Mouse (Mus musculus): ENCODE measurements around the gene Usp19. TPM values are rescaled to one million over a fixed set of nuclear protein-coding genes. Genes with fewer than 3 reads are reported as not detected.

Gene Usp19
- total RNA-seq, 2 experiments from 2014 or later: 85.9 to 92.0 TPM

DNA sequence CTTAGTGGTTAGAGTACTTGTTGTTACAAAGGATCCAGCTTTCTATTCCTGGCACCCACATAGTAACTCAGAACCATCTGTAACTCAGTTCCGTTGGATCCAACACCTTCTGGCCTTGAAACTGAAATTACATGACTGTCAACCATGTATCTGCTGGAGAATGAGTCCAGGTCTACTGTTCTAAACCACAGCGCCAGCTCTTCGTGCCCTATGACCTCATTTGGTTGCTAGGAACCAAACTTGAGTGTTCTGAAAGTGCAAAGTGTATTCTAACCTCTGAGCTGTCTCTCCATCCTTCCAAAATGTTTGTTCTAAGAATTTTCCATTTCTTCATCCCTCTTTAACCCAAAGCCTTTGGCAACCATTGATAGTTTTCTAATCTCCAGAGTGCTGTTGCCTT, 55.6 kb downstream of the Usp19 start:
- DNase-seq: no peak
- intact Hi-C loops (cut with DNase I; ENCODE audit: low total_unique reads): no loop called here

DNA sequence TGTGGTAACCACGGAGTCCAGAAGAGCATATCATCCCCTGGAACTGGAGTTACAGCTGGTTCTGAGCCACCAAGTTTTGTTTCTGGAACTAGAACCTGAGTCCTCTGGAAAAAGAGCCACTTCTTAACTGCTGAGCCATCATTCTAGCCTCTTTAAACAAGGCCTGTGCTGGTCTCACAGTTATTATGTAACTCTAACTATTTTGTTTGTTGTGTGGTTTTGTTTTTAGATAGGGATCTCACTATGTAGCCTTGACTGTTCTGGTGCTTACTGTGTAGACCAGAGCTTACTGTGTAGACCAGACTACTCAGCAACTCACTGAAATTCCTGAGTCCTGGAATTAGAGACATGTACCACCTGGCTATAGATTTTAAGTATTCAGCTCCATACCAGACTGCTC, 56.5 kb downstream of the Usp19 start:
- intact Hi-C loops (cut with DNase I; ENCODE audit: low total_unique reads): no loop called here
- no peak for DNase-seq

Other genes starting within 250 kb of the Usp19 start
- 100 to 1,000 TPM; 232 to 238 TPM for gene Dag1, start 226.6 kb upstream of the Usp19 start, total RNA-seq (2021)
- 1 to 10 TPM; 9.3 to 9.8 TPM for gene Nicn1, start 200.2 kb upstream of the Usp19 start, total RNA-seq (2021)
- 1 to 10 TPM in 1 of 2 experiments, under 1 TPM in 1; 0.76 to 1.3 TPM for gene Amt, start 193.7 kb upstream of the Usp19 start, total RNA-seq (2021)
- gene Rhoa, start 184.5 kb upstream of the Usp19 start, total RNA-seq (2021): 100 to 1,000 TPM; 159 to 177 TPM
- 10 to 100 TPM; 24.7 to 26.9 TPM for gene Tcta, start 184.4 kb upstream of the Usp19 start, total RNA-seq (2021)
- gene Gpx1, start 151.7 kb upstream of the Usp19 start, total RNA-seq (2021): 10 to 100 TPM; 86.5 to 98.0 TPM
- 10 to 100 TPM; 56.6 to 62.4 TPM for gene Usp4, start 142.7 kb upstream of the Usp19 start, total RNA-seq (2021)
- under 1 TPM; 0.31 to 0.42 TPM for gene 1700102P08Rik, start 97.8 kb upstream of the Usp19 start, total RNA-seq (2021)
- under 1 TPM in 1 of 2 experiments, not detected in 1; 0.16 TPM for gene Ccdc36, start 62.1 kb upstream of the Usp19 start, total RNA-seq (2021)
- not detected for gene BC048562, start 54.1 kb upstream of the Usp19 start, total RNA-seq (2021)
- 10 to 100 TPM; 15.6 to 17.5 TPM for gene Ccdc71, start 30.1 kb upstream of the Usp19 start, total RNA-seq (2021)
- 1 to 10 TPM; 4.1 to 4.6 TPM for gene Klhdc8b, start 29.0 kb upstream of the Usp19 start, total RNA-seq (2021)
- gene Lamb2, start 10.9 kb upstream of the Usp19 start, total RNA-seq (2021): 100 to 1,000 TPM; 118 to 125 TPM
- 10 to 100 TPM; 65.9 to 72.6 TPM for gene Qars, start 17.1 kb downstream of the Usp19 start, total RNA-seq (2021)
- 10 to 100 TPM; 58.8 to 59.5 TPM for gene Qrich1, start 26.2 kb downstream of the Usp19 start, total RNA-seq (2021)
- 10 to 100 TPM; 50.6 to 55.4 TPM for gene Impdh2, start 69.7 kb downstream of the Usp19 start, total RNA-seq (2021)
- gene Ndufaf3, start 76.8 kb downstream of the Usp19 start, total RNA-seq (2021): 10 to 100 TPM; 30.0 to 32.9 TPM
- 1 to 10 TPM; 7.0 to 7.9 TPM for gene Dalrd3, start 79.3 kb downstream of the Usp19 start, total RNA-seq (2021)
- gene Wdr6, start 88.1 kb downstream of the Usp19 start, total RNA-seq (2021): 10 to 100 TPM in 1 of 2 experiments, 1 to 10 TPM in 1; 6.9 to 10.4 TPM
- 1 to 10 TPM; 4.0 to 4.1 TPM for gene P4htm, start 107.1 kb downstream of the Usp19 start, total RNA-seq (2021)
- 10 to 100 TPM; 49.0 to 53.4 TPM for gene Arih2, start 158.8 kb downstream of the Usp19 start, total RNA-seq (2021)
- 10 to 100 TPM; 59.0 to 84.8 TPM for gene Slc25a20, start 171.5 kb downstream of the Usp19 start, total RNA-seq (2021)
- 100 to 1,000 TPM in 1 of 2 experiments, 10 to 100 TPM in 1; 92.4 to 112 TPM for gene Prkar2a, start 198.7 kb downstream of the Usp19 start, total RNA-seq (2021)

All from gastrocnemius, postnatal 14 days (tissue).